Mouse (Mus musculus) c-Kit-negative CD71-positive TER-119-positive erythroid progenitor cells, embryonic 14.5 days (primary cell): Measurements from ENCODE around the gene Nudt2.

Experiments used
- DNase-seq: peaks from one replicate; pipeline ENCODE4 v3.0.0-alpha.2; 2013; ENCODE audit warnings: low read depth, low spot score

Gene Nudt2

GRCm38 (mm10) chr4:41464345-41465286 lies at the start of gene Nudt2, which contains the start of gene Kif24:
TSS of gene Nudt2 (plus strand) at chr4:41465151.
TSS of gene Kif24 (minus strand) at chr4:41464887.
- peak; percentile 100 for DNase-seq

- no peak for DNase-seq
Observed at GRCm38 (mm10) chr4:41416966-41417365, 48.0 kb upstream of the Nudt2 start.

DNA sequence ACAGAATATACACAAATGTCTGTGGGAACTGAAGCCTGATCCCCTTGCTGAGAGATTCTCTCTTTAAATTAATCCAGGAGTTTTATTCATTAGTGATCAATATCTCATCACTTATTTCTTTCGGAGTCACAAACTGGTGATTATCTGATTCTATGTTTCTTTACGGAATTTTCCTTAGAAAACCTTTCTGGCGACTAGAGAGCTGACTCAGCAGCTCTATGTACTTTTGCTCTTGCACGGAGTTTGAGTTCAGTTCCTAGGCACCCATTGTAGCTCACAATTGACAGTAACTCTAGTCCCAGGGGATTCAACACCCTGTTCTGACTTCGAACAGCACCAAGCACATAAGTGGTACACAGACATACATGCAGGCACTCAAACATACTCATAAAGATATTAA lies 26.0 kb upstream of the Nudt2 start:
- DNase-seq = no peak

DNA sequence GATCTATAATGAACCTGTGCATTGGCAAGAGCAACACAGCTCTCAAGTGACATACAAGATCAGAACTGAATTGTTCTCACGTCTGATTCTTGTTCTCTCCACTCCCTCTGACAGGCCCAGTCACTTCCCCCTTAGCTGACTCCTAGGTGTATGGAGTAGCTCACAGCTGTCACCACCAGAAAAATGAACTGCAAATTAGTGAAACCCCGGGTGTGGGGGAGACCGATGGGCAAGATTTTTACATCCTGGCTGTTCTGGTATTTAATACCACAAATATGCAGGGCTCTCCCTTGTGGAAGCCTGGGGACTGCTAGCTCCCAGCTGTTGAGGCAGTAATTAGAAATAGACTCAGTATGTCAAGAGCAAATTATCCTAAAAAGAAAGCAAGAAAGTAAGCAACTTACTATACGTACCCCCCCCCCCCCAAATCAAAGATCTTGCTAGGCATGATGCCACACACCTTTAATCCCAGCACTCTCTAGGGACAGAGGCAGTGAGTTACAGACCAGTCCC lies 22.1 kb upstream of the Nudt2 start:
- no peak for DNase-seq

DNA sequence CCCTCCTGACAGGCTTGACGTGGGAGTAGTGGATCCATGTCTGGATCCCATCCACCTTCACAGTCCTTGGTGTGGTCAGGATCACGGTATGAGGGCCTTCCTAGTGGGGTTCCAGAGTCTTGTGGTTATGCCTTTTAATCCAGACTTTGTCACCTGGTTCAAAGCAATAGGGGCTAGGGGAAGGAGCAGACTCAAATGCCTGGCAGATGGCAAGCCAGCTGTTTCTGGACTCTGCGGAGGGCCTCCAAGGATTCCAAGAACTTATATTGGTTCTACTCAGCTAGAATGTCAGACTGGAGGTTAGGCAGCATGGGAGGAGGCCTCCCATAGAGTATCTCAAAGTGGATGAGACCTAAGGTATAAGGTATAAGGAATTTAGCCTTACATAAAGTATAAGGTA lies 17.4 kb upstream of the Nudt2 start:
- no peak for DNase-seq

GRCm38 (mm10) chr4:41460690-41461089 lies 4.3 kb upstream of the Nudt2 start:
- no peak for DNase-seq

GRCm38 (mm10) chr4:41463051-41463738 lies 1.8 kb upstream of the Nudt2 start:
- DNase-seq = peak; percentile 17

- DNase-seq = no peak
Observed at GRCm38 (mm10) chr4:41465287-41465665, 325 bp downstream of the Nudt2 start.

DNA sequence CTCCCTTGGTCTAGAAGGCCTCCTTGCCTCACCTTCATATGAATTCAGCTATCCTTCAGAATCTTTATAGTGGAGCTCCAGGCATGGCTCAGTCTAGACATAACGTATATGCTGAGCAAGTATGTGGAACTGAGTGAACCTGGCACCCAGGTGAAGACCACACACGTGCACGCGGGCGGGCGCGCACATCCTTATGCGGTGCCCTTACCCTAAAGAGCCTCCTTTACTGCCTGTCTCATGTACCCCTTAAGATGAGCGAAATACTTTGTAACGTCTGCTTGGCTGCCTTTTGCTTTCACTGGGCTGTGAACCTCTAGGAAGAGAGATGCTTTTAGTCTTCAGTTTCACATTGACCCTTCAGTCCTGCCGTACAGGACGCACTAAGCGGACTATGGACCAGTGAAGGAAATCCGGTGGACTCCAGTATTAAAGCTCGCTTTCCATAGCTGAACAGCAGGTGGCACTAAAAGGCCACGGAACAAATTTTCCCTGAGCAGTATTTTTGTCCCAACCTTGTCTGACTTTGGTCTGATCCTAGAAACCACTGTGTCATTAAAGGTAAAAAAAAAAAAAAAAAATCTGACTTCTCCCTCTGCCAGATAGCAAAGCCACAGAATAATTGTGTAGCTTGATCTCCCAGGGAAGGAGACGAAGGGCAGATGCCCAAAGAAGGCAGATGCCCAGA lies 3.6 kb downstream of the Nudt2 start:
- DNase-seq = no peak

GRCm38 (mm10) chr4:41469199-41469598 lies 4.2 kb downstream of the Nudt2 start:
- no peak for DNase-seq

DNA sequence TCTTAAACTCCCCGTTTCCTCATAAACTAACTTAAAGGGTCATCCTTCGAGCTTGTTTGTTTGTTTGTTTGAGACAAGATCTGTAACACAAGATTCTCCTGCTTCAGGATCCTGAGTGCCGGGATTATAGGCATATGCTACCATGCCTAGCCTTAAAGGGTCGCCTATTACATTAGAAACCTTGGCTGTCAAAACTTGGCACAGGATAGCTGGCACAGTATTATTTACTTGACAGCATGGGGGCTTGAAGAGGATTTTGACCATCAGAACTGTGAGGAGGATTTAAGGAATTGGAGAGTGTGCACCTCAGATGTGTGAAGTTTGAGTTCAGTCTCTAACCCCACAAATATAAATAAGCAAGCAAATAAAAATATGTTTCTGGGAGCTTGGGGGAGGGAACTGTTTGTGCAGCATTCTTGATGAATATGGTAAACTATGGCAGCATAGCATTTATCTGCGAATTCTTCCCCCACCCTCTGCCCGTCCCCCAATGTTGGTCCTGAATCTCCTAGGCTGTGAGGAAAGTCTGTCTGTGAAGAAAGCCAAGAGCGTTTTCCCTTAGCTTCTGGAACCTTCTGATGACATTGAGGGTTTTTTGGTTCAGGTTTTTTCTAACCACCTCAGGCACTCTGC lies 5.2 kb downstream of the Nudt2 start:
- DNase-seq = no peak

- no peak for DNase-seq
Observed at GRCm38 (mm10) chr4:41470684-41471383, 5.9 kb downstream of the Nudt2 start.

DNA sequence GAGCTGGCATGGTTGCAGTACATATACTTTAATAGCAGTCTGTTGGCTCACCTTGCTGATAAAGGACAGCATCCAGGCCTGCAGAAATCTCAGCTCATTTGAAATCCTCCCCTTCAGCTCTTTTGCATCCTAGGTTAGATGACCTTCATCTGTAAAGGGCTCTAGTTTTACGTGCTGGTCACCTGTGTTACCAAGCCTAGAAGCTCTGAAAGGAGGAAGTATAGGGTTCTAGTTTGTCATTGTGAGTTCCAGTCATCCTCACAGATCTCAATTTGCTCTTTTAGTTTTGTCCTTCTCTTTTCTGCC lies 6.4 kb downstream of the Nudt2 start:
- DNase-seq = no peak

GRCm38 (mm10) chr4:41477648-41478160 lies 12.8 kb downstream of the Nudt2 start:
- no peak for DNase-seq

DNA sequence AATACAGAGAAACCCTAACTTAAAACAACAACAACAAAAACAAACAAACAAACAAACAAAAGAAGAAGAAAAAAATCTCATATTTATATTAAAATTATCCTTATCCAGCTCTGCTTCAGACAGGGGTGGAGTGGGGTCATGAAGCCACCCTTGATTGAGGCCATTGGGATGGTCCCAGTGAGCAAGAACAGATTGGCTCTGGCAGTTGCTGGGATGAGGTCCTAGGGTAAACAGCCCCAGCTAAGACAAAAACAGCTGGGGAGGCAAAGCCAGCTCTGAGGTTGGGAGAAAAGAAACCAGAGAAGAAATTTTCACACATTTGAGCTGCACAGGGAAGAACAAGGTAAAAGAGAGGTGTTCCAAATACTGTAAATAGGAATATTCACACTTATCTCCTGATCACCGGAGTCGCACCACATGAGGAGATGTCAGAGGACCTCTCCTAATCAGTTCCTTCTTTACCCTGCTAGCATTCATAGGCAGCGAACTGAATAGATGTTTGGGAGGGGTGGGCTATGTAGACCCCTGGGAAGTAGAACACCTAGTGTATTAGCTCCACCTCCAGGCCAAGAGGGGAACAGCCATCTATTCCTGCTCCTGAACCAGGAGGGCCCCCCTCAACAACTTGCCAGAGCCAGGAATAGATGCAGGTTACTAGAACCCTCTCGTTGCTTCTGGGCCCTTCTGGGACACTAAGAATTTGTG lies 14.0 kb downstream of the Nudt2 start:
- no peak for DNase-seq

- DNase-seq = no peak
Observed at GRCm38 (mm10) chr4:41479456-41479804, 14.5 kb downstream of the Nudt2 start.

DNA sequence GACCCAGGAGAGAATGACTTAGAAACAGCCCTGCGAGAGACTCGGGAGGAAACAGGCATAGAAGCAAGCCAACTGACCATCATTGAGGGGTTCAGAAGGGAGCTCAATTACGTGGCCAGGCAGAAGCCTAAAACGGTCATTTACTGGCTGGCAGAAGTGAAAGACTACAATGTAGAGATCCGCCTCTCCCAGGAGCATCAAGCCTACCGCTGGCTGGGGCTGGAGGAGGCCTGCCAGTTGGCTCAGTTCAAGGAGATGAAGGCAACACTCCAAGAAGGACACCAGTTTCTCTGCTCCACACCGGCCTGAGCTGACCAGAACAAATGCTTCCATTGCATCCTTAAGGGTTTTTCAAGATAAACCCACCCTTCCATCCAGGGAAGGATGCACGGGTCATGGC lies 15.3 kb downstream of the Nudt2 start:
- no peak for DNase-seq

DNA sequence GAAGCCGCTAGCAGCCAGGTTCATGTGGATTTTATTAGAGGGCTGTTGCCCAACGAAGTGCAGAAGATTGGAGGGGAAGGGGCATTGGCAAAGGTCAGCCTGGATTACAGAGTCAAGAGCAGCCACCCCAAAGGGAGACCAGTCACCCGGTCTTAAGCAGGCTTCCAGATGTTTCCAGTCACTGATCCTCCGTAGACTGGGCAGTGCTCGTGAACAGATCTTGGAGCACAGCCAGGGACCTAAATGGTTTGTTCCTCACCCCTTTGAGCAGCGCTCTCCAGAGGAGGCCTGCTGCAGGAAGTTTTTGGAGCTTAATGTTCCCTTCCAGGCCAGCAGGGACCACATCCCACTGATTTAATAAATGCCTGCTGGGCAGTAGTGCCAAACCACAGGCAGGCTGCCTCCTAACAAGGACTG lies 16.7 kb downstream of the Nudt2 start:
- no peak for DNase-seq

GRCm38 (mm10) chr4:41492951-41493350 lies 28.0 kb downstream of the Nudt2 start:
- no peak for DNase-seq

GRCm38 (mm10) chr4:41493464-41494116 lies 28.6 kb downstream of the Nudt2 start:
- no peak for DNase-seq
